Mouse (Mus musculus): ENCODE results near the gene Gm12790. TPM values are rescaled to one million over a fixed set of nuclear protein-coding genes. Genes with fewer than 3 reads are reported as not detected.

The Gm12790 gene
- polyA plus RNA-seq (2012; rRNA removed; ENCODE audit: low replicate concordance): not detected in 2 replicates

GRCm38 (mm10) chr4:101980949-101981348 is at the start of gene Gm12790:
TSS of gene Gm12790 (minus strand) at chr4:101981049.

GRCm38 (mm10) chr4:101986326-101986725 is 5.5 kb upstream of the Gm12790 start, which contains the start of gene Gm12789:
TSS of gene Gm12789 (plus strand) at chr4:101986626.

GRCm38 (mm10) chr4:101940107-101940506 is 40.7 kb downstream of the Gm12790 start, which contains the start of gene Gm12794:
TSS of gene Gm12794 (plus strand) at chr4:101940407.

Other genes starting within 250 kb of the Gm12790 start
- not detected in 2 replicates for gene B020004J07Rik, start 137.0 kb downstream of the Gm12790 start, polyA plus RNA-seq (2012; rRNA removed; ENCODE audit: low replicate concordance)
- gene C130073F10Rik, start 87.3 kb downstream of the Gm12790 start, polyA plus RNA-seq (2012; rRNA removed; ENCODE audit: low replicate concordance): not detected in 2 replicates
- not detected in 2 replicates for gene Gm12800, start 71.9 kb downstream of the Gm12790 start, polyA plus RNA-seq (2012; rRNA removed; ENCODE audit: low replicate concordance)
- not detected in 2 replicates for gene Gm12794, start 40.6 kb downstream of the Gm12790 start, polyA plus RNA-seq (2012; rRNA removed; ENCODE audit: low replicate concordance)
- gene Gm12789, start 5.6 kb upstream of the Gm12790 start, polyA plus RNA-seq (2012; rRNA removed; ENCODE audit: low replicate concordance): not detected in 2 replicates
- 1.1 and 1.2 TPM in 2 replicates for gene Pde4b, start 106.5 kb upstream of the Gm12790 start, polyA plus RNA-seq (2012; rRNA removed; ENCODE audit: low replicate concordance)

Measured in duodenum, adult 2 months (tissue).